Mouse (Mus musculus) Patski (cell line): ENCODE data around the gene Slc16a7. TPM values are rescaled to one million over a fixed set of nuclear protein-coding genes. Genes with fewer than 3 reads are reported as not detected.

Experiments
- ATAC-seq: fragments of 100-300 bp; one replicate; pipeline ENCODE4 v1.8.0; 2021
- CTCF ChIA-PET: fragments of 350-600 bp; sonication (Branson Sonifier 250); formaldehyde crosslinking; loops from one replicate; lab custom pipeline; 2022; ENCODE audit warnings: inconsistent platforms; lab: Charles Lee
- POLR2A ChIA-PET: fragments of 350-600 bp; sonication (Branson Sonifier 250); formaldehyde crosslinking; loops from one replicate; lab custom pipeline; 2022; ENCODE audit warnings: antibody characterized with exemption, inconsistent platforms; lab: Charles Lee
- DNase-seq: peaks from one replicate; pipeline ENCODE4 v3.0.0-alpha.2; 2011; ENCODE audit warnings: low read depth, low spot score
- H3K27me3 ChIP-seq: fragments of 371-371 bp; one replicate; pipeline ENCODE4 v1.5.1; 2021
- CTCF ChIP-seq: fragments of 100-300 bp; IDR thresholded peaks from one replicate; pipeline ENCODE4 v1.5.1; 2021
- in situ Hi-C: fragments of 300-500 bp; cut with MboI; formaldehyde crosslinking; loops from 3 replicates; pipeline ENCODE4 v1.11.1; 2018; ENCODE audit warnings: low pct_unique_long_range_greater_than_20kb, mixed read lengths
- polyA plus RNA-seq: library from polyadenylated mRNA; unstranded; gene quantifications from one replicate; pipeline ENCODE4 v1.2.3, GENCODE M21; 2021

Slc16a7 gene
- polyA plus RNA-seq, 1 experiment from 2014 or later: 2.4 TPM

GRCm38 (mm10) chr10:125324149-125324834, 65.0 kb downstream of the Slc16a7 start:
- CTCF ChIA-PET: no interaction called here
- H3K27me3 ChIP-seq: no peaks in the 10 kb centered on the region
- no peak for ATAC-seq
- DNase-seq: no peak
- in situ Hi-C loops: no loop called here
- no peak for TF ChIP-seq CTCF
- POLR2A ChIA-PET: no interaction called here

GRCm38 (mm10) chr10:125321446-125322428, 67.5 kb downstream of the Slc16a7 start:
- H3K27me3 ChIP-seq: no peaks in the 10 kb centered on the region
- no peak for ATAC-seq
- DNase-seq: no peak
- in situ Hi-C loops: no loop called here
- CTCF ChIA-PET: interaction anchor here (0.8 kb wide), 1 partner anchor 17 kb away, joined by 3 read pairs; no protein-coding TSS in a partner anchor
- TF ChIP-seq CTCF: no peak
- POLR2A ChIA-PET: interaction anchor here (0.9 kb wide), 1 partner anchor 64 kb away, joined by 3 read pairs; no protein-coding TSS in a partner anchor

GRCm38 (mm10) chr10:125317317-125317716, 71.9 kb downstream of the Slc16a7 start:
- no peaks in the 10 kb centered on the region for H3K27me3 ChIP-seq
- TF ChIP-seq CTCF: peak; percentile 39
- ChIA-PET POLR2A (no interaction called here), CTCF (no interaction called here)
- no peak for DNase-seq
- no peak for ATAC-seq
- in situ Hi-C loops: no loop called here

GRCm38 (mm10) chr10:125310855-125311254, 78.4 kb downstream of the Slc16a7 start:
- ChIA-PET CTCF (no interaction called here), POLR2A (no interaction called here)
- DNase-seq (no peak), ATAC-seq (no peak)
- TF ChIP-seq CTCF: no peak
- H3K27me3 ChIP-seq: no peaks in the 10 kb centered on the region
- in situ Hi-C loops: no loop called here

- in situ Hi-C loops: no loop called here
- ATAC-seq (peak; percentile 97), DNase-seq (peak; percentile 27)
- CTCF ChIA-PET: interaction anchor here (0.6 kb wide), 1 partner anchor 1001 kb away, joined by 3 read pairs; no protein-coding TSS in a partner anchor
- POLR2A ChIA-PET: no interaction called here
- no peaks in the 10 kb centered on the region for H3K27me3 ChIP-seq
- TF ChIP-seq CTCF: no peak
These were observed 91.2 kb downstream of the Slc16a7 start for GRCm38 (mm10) chr10:125298036-125298435.

GRCm38 (mm10) chr10:125290320-125290719, 98.9 kb downstream of the Slc16a7 start:
- H3K27me3 ChIP-seq: no peaks in the 10 kb centered on the region
- POLR2A ChIA-PET: no interaction called here
- in situ Hi-C loops: no loop called here
- no peak for ATAC-seq
- TF ChIP-seq CTCF: no peak
- DNase-seq: no peak
- CTCF ChIA-PET: interaction anchor here (1.4 kb wide), 1 partner anchor 18 kb away, joined by 5 read pairs; no protein-coding TSS in a partner anchor

GRCm38 (mm10) chr10:125288560-125288959, 100.7 kb downstream of the Slc16a7 start:
- ATAC-seq (no peak), DNase-seq (no peak)
- TF ChIP-seq CTCF: no peak
- no peaks in the 10 kb centered on the region for H3K27me3 ChIP-seq
- in situ Hi-C loops: no loop called here
- CTCF ChIA-PET: no interaction called here
- POLR2A ChIA-PET: no interaction called here

GRCm38 (mm10) chr10:125285386-125285785, 103.9 kb downstream of the Slc16a7 start:
- ATAC-seq (no peak), DNase-seq (no peak)
- no peak for TF ChIP-seq CTCF
- ChIA-PET CTCF (no interaction called here), POLR2A (no interaction called here)
- in situ Hi-C loops: no loop called here
- no peaks in the 10 kb centered on the region for H3K27me3 ChIP-seq

GRCm38 (mm10) chr10:125275149-125275848, 114.0 kb downstream of the Slc16a7 start:
- CTCF ChIA-PET: no interaction called here
- in situ Hi-C loops: no loop called here
- no peaks in the 10 kb centered on the region for H3K27me3 ChIP-seq
- TF ChIP-seq CTCF: no peak
- DNase-seq: no peak
- POLR2A ChIA-PET: no interaction called here
- ATAC-seq: no peak

- ATAC-seq (no peak), DNase-seq (no peak)
- CTCF ChIA-PET: no interaction called here
- in situ Hi-C loops: no loop called here
- TF ChIP-seq CTCF: no peak
- POLR2A ChIA-PET: no interaction called here
- H3K27me3 ChIP-seq: no peaks in the 10 kb centered on the region
These were observed 114.6 kb downstream of the Slc16a7 start for GRCm38 (mm10) chr10:125274519-125275148.
